In the genomic region with DNA sequence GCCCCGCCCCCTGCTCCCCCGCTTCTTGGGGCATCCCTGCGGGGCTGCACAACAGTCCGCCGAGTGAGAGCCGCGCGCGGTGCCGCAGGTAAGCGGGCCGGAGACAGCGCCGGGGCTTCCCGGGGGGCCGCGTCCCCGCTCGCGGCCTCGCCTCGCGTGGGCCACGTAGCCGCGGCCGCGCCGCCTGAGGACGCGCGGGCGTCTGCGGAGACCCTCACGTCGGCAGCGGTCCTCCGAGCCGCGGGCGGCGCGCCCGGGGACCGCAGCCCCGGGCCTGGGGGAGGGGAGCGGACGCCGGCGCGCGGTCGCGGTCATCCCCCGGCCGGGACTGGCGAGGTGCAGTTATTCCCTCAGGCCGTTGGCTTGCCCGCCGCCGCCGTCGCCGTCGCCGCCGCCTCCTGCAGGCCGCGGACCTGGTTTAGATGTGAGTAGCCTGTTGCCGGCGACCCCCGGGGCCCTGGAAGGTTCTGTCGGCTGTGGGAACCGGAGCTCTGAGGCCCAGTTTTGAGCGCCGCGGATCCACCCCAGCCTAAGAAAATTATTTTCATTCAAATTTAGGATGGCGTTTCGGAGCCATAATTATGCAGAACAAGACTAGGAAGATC, we compare ENCODE assay signal across 8 mouse cellular contexts. TPM values are rescaled to one million over a fixed set of nuclear protein-coding genes. Genes with fewer than 3 reads are reported as not detected.
DNase-seq lines count a peak whose midpoint lies in the region; ATAC-seq and TF ChIP-seq lines count a peak whose summit lies in the region.

No protein-coding gene starts in this region.

- TF ChIP-seq POLR2A in small intestine, adult 2 months (IDR thresholded peaks at IDR 0.05; ENCODE audit: low read depth, low read length), result no peak

- peak overlapping the region; percentile 94 for H3K4me3 ChIP-seq in kidney, embryonic 15.5 days (replicated peaks)
- H3K4me3 ChIP-seq in heart, embryonic 16.5 days (ENCODE audit: low read length), result peak overlapping the region; percentile 85
- H3K4me3 ChIP-seq in liver, embryonic 11.5 days (ENCODE audit: low read depth, low read length), result peak overlapping the region; percentile 75
- H3K4me3 ChIP-seq in small intestine, adult 2 months (ENCODE audit: low read depth, low read length), result peak overlapping the region; percentile 79

- no peaks in the 10 kb centered on the region for H3K27me3 ChIP-seq in kidney, embryonic 15.5 days
- H3K27me3 ChIP-seq in heart, embryonic 16.5 days (ENCODE audit: control insufficient read depth, insufficient read depth, low read length), result no peaks in the 10 kb centered on the region
- no peaks in the 10 kb centered on the region for H3K27me3 ChIP-seq in liver, embryonic 11.5 days (replicated peaks; ENCODE audit: control insufficient read depth, insufficient read depth, low read length)
- no peaks in the 10 kb centered on the region for H3K27me3 ChIP-seq in small intestine, adult 2 months (ENCODE audit: control insufficient read depth, insufficient read depth, low read length)

- DNase-seq in kidney, adult 9 months, result no peak
- peak; percentile 46 for DNase-seq in ZHBTc4 (ENCODE audit: low read depth, low spot score)
- peak; percentile 69 for DNase-seq in liver, embryonic 11.5 days (ENCODE audit: low spot score)

- WGBS in kidney, embryonic 15.5 days, result under 1% methylated on average over 72 of the region's 79 CpGs
- WGBS in heart, embryonic 16.5 days, result under 1% methylated on average over 78 of the region's 79 CpGs
- under 1% methylated on average over 76 of the region's 79 CpGs for WGBS in liver, embryonic 11.5 days
- under 1% methylated on average over 77 of the region's 79 CpGs for WGBS in small intestine, adult 2 months

- no peaks in the 10 kb centered on the region for H3K9me3 ChIP-seq in kidney, embryonic 15.5 days (replicated peaks)
- H3K9me3 ChIP-seq in heart, embryonic 16.5 days (replicated peaks; ENCODE audit: control insufficient read depth, low read length), result no peaks in the 10 kb centered on the region
- H3K9me3 ChIP-seq in liver, embryonic 11.5 days (ENCODE audit: control insufficient read depth, low read length), result no peaks in the 10 kb centered on the region

- ATAC-seq in kidney, embryonic 15.5 days (replicated peaks; ENCODE audit: low FRiP score), result no peak
- peak; percentile 17 for ATAC-seq in CD4-positive, CD25-positive, alpha-beta regulatory T cell, adult 4 months
- ATAC-seq in heart, embryonic 16.5 days (replicated peaks; ENCODE audit: extremely low read depth, insufficient read depth, low FRiP score), result no peak; the same call in none of the 2 replicates
- ATAC-seq in liver, embryonic 11.5 days (replicated peaks; ENCODE audit: low FRiP score), result no peak; the same call in 1 of the 2 replicates
- no peak for ATAC-seq in megakaryocyte progenitor cell, adult 5-6 weeks (replicated peaks; ENCODE audit: poor library complexity)

- peak overlapping the region; percentile 96 for H3K27ac ChIP-seq in kidney, embryonic 15.5 days
- peak overlapping the region; percentile 78 for H3K27ac ChIP-seq in heart, embryonic 16.5 days (ENCODE audit: low read length)
- peak overlapping the region; percentile 95 for H3K27ac ChIP-seq in liver, embryonic 11.5 days (ENCODE audit: low read depth, low read length)
- H3K27ac ChIP-seq in small intestine, adult 2 months (ENCODE audit: insufficient read depth, low read depth, low read length), result peak overlapping the region; percentile 85

- peak overlapping the region; percentile 97 for H3K9ac ChIP-seq in kidney, embryonic 15.5 days
- H3K9ac ChIP-seq in heart, embryonic 16.5 days (ENCODE audit: low read length), result peak overlapping the region; percentile 85
- peak overlapping the region; percentile 83 for H3K9ac ChIP-seq in liver, embryonic 11.5 days (ENCODE audit: low read depth, low read length)

- peaks cover 54% of the 10 kb centered on the region for H3K4me1 ChIP-seq in kidney, embryonic 15.5 days
- H3K4me1 ChIP-seq in heart, embryonic 16.5 days (ENCODE audit: control insufficient read depth, insufficient read depth, low read length), result peaks cover 15% of the 10 kb centered on the region
- peaks cover 46% of the 10 kb centered on the region for H3K4me1 ChIP-seq in liver, embryonic 11.5 days (replicated peaks; ENCODE audit: control insufficient read depth, insufficient read depth, low read length)
- H3K4me1 ChIP-seq in small intestine, adult 2 months (ENCODE audit: control insufficient read depth, insufficient read depth, insufficient read length, low read length), result peaks cover 8% of the 10 kb centered on the region; the same call in 1 of the 2 replicates

- no peak for TF ChIP-seq CTCF in small intestine, adult 2 months (IDR thresholded peaks at IDR 0.05; ENCODE audit: extremely low read depth, insufficient read length, insufficient replicate concordance, low read depth, low read length)

- no peaks in the 10 kb centered on the region for H3K36me3 ChIP-seq in kidney, embryonic 15.5 days
- no peaks in the 10 kb centered on the region for H3K36me3 ChIP-seq in heart, embryonic 16.5 days (ENCODE audit: control insufficient read depth, insufficient read depth)
- no peaks in the 10 kb centered on the region for H3K36me3 ChIP-seq in liver, embryonic 11.5 days (ENCODE audit: control insufficient read depth, insufficient read depth, low read length)
- no peaks in the 10 kb centered on the region for H3K36me3 ChIP-seq in small intestine, adult 2 months (ENCODE audit: control insufficient read depth, insufficient read depth, low read length)

- peak overlapping the region; percentile 87 for H3K4me2 ChIP-seq in kidney, embryonic 15.5 days
- H3K4me2 ChIP-seq in heart, embryonic 16.5 days (ENCODE audit: low read depth, low read length), result peak overlapping the region; percentile 81
- H3K4me2 ChIP-seq in liver, embryonic 11.5 days, result peak overlapping the region; percentile 96

RNA-seq across cellular contexts. Expression of a gene that starts 1.4 kb away (rescaled TPM):
- polyA plus RNA-seq in kidney, embryonic 15.5 days (2015; fragmentation: Nextera tagmentation; extraction: Ambion mirVana), result 70.7 and 75.3 TPM in 2 replicates
- 10 to 100 TPM; 22.6 to 35.9 TPM for polyA plus RNA-seq in CD4-positive, CD25-positive, alpha-beta regulatory T cell, adult 4 months (2017; shearing (Covaris generic))
- 14.2 and 15.1 TPM in 2 replicates for polyA plus RNA-seq in heart, embryonic 16.5 days (2015; fragmentation: Nextera tagmentation; extraction: Ambion mirVana)
- 37.7 and 37.9 TPM in 2 replicates for polyA plus RNA-seq in liver, embryonic 11.5 days (2014; fragmentation: Nextera tagmentation; extraction: Ambion mirVana)
- 7.7 and 39.8 TPM in 2 replicates for polyA plus RNA-seq in small intestine, adult 2 months (2012; rRNA removed)
- total RNA-seq in megakaryocyte progenitor cell, adult 5-6 weeks (2015), result 18.9 and 26.4 TPM in 2 replicates
- 26.1 and 47.3 TPM in 2 replicates for total RNA-seq in megakaryocyte progenitor cell, adult 5-6 weeks (2017)
